Mouse (Mus musculus) midbrain, embryonic 11.5 days (tissue): ENCODE results near the gene Dcps. TPM values are rescaled to one million over a fixed set of nuclear protein-coding genes. Genes with fewer than 3 reads are reported as not detected.

Experiments
- ATAC-seq: fragments of 200-750 bp; cut with Nextera tagmentation; 2 replicates; pipeline ENCODE4 v1.8.0; 2017; ENCODE audit warnings: moderate TSS enrichment, moderate library complexity; ENCODE audit not compliant: low FRiP score
- DNase-seq: peaks from one replicate; pipeline ENCODE4 v3.0.0; 2015; ENCODE audit warnings: low spot score; ENCODE audit errors: missing footprints
- H3K27ac ChIP-seq: fragments of 300-500 bp; sonication (generic); 2 replicates; pipeline ENCODE4 v1.5.1; 2014; ENCODE audit warnings: low read depth, low read length
- H3K27me3 ChIP-seq: fragments of 300-500 bp; sonication (generic); 2 replicates; pipeline ENCODE4 v1.6.1; 2014; ENCODE audit warnings: mild to moderate bottlenecking, low read length, moderate library complexity, mixed read lengths; ENCODE audit not compliant: control insufficient read depth, insufficient read depth
- H3K36me3 ChIP-seq: fragments of 300-500 bp; sonication (generic); 2 replicates; pipeline ENCODE4 v1.6.1; 2014; ENCODE audit warnings: mild to moderate bottlenecking, low read length, moderate library complexity, mixed read lengths; ENCODE audit not compliant: control insufficient read depth, insufficient read depth
- H3K4me1 ChIP-seq: fragments of 300-500 bp; sonication (generic); 2 replicates; pipeline ENCODE4 v1.6.1; 2014; ENCODE audit warnings: low read length; ENCODE audit not compliant: control insufficient read depth, insufficient read depth
- H3K4me2 ChIP-seq: fragments of 300-500 bp; sonication (generic); 2 replicates; pipeline ENCODE4 v1.6.1; 2014; ENCODE audit warnings: mild to moderate bottlenecking, moderate library complexity
- H3K4me3 ChIP-seq: fragments of 300-500 bp; sonication (generic); 2 replicates; pipeline ENCODE4 v1.5.1; 2014; ENCODE audit warnings: low read depth, low read length
- H3K9ac ChIP-seq: fragments of 300-500 bp; sonication (generic); 2 replicates; pipeline ENCODE4 v1.6.1; 2014; ENCODE audit warnings: low read length
- H3K9me3 ChIP-seq: fragments of 300-500 bp; sonication (generic); 2 replicates; pipeline ENCODE4 v1.6.1; 2016; ENCODE audit warnings: low read length; ENCODE audit not compliant: control insufficient read depth
- WGBS: fragments of 180-500 bp; shearing (Covaris S2); extraction: QIAGEN DNeasy Blood & Tissue Kit; methylation state at CpG from one replicate; pipeline ENCODE4 v1.1.7; 2014; 5-methylcytosine and 5-hydroxymethylcytosine counted together
- polyA plus RNA-seq: library from polyadenylated mRNA; unstranded; fragments of >200 nt; fragmentation: Nextera tagmentation; extraction: Ambion mirVana; gene quantifications from 2 replicates; pipeline ENCODE4 v1.2.1, GENCODE M21; 2014

The Dcps gene
- polyA plus RNA-seq, 1 experiment from 2014 or later: 98.0 TPM

- H3K9ac ChIP-seq: no peak overlapping the region
- H3K36me3 ChIP-seq: peaks cover 2% of the 10 kb centered on the region; the same call in 1 of the 2 replicates
- 90% methylated on average over 3 of the region's 3 CpGs for WGBS
- H3K9me3 ChIP-seq: no peaks in the 10 kb centered on the region
- H3K27ac ChIP-seq: no peak overlapping the region
- H3K4me2 ChIP-seq: no peak overlapping the region
- no peak for ATAC-seq
- H3K27me3 ChIP-seq: no peaks in the 10 kb centered on the region
- no peak for DNase-seq
- no peaks in the 10 kb centered on the region for H3K4me1 ChIP-seq
- no peak overlapping the region for H3K4me3 ChIP-seq
Observed at GRCm38 (mm10) chr9:35128564-35128963, 47.3 kb downstream of the Dcps start.

GRCm38 (mm10) chr9:35127561-35127960, 48.3 kb downstream of the Dcps start:
- H3K4me3 ChIP-seq: no peak overlapping the region
- no peaks in the 10 kb centered on the region for H3K27me3 ChIP-seq
- no peaks in the 10 kb centered on the region for H3K4me1 ChIP-seq
- DNase-seq (no peak), ATAC-seq (no peak)
- no peak overlapping the region for H3K4me2 ChIP-seq
- H3K9ac ChIP-seq: no peak overlapping the region
- peaks cover 2% of the 10 kb centered on the region; the same call in 1 of the 2 replicates for H3K36me3 ChIP-seq
- 90% methylated on average over 5 of the region's 5 CpGs for WGBS
- H3K27ac ChIP-seq: no peak overlapping the region
- no peaks in the 10 kb centered on the region for H3K9me3 ChIP-seq

DNA sequence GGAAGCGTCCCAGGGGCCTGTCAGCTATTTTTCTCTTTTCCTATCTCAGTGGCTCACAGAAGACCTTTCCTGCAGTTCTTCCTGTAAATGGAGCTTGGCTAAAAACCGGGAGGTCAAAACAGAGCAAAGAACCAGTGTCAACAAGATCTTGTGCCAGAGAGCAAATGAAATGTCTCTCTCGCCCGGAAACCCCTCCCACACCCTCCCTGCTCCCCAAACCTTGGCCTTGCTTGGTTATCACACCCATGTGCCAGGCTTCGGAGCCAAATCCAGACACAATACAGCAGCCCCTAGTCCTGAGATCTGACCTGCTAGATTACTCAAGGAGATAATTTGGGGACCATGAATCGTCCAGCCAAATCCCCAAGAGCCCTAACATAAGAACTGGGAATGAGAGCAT, 48.7 kb downstream of the Dcps start:
- no peak for ATAC-seq
- Histone ChIP-seq H3K4me3 (no peak overlapping the region), H3K36me3 (peaks cover 2% of the 10 kb centered on the region; the same call in 1 of the 2 replicates), H3K9ac (no peak overlapping the region), H3K9me3 (no peaks in the 10 kb centered on the region), H3K27ac (no peak overlapping the region), H3K4me1 (no peaks in the 10 kb centered on the region), H3K4me2 (no peak overlapping the region), H3K27me3 (no peaks in the 10 kb centered on the region)
- WGBS: 89% methylated on average over 6 of the region's 6 CpGs
- no peak for DNase-seq

- no peak overlapping the region for H3K9ac ChIP-seq
- WGBS: 92% methylated on average over 8 of the region's 8 CpGs
- no peak overlapping the region for H3K27ac ChIP-seq
- ATAC-seq (no peak), DNase-seq (no peak)
- no peaks in the 10 kb centered on the region for H3K27me3 ChIP-seq
- no peak overlapping the region for H3K4me2 ChIP-seq
- H3K4me3 ChIP-seq: no peak overlapping the region
- no peaks in the 10 kb centered on the region for H3K9me3 ChIP-seq
- no peaks in the 10 kb centered on the region for H3K4me1 ChIP-seq
- peaks cover 2% of the 10 kb centered on the region; the same call in 1 of the 2 replicates for H3K36me3 ChIP-seq
Observed at GRCm38 (mm10) chr9:35124678-35124955, 51.2 kb downstream of the Dcps start.

- no peak overlapping the region for H3K27ac ChIP-seq
- H3K36me3 ChIP-seq: peaks cover 2% of the 10 kb centered on the region; the same call in 1 of the 2 replicates
- no peak overlapping the region for H3K4me2 ChIP-seq
- DNase-seq (no peak), ATAC-seq (no peak)
- H3K4me3 ChIP-seq: no peak overlapping the region
- no peak overlapping the region for H3K9ac ChIP-seq
- H3K9me3 ChIP-seq: no peaks in the 10 kb centered on the region
- 85% methylated on average over 11 of the region's 11 CpGs for WGBS
- H3K27me3 ChIP-seq: no peaks in the 10 kb centered on the region
- H3K4me1 ChIP-seq: no peaks in the 10 kb centered on the region
Observed at GRCm38 (mm10) chr9:35123804-35124677, 51.8 kb downstream of the Dcps start.

DNA sequence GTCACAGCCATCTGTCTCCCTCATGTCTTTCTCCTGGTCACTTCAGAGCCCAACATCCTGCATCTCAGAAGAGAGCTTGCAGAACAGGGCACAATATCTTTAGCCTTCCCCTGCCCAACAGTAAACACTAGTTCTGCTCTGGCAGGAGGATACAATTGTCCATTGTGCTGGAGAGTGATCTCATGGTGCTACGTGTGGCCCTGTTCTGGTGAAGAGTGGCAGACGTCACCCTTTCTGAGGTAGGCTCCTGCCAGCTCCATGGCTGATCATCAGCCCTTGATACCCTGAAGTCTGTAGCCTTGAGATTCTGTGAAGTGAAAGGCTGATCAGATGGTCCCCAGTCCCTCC, 52.4 kb downstream of the Dcps start:
- DNase-seq (no peak), ATAC-seq (no peak)
- H3K9me3 ChIP-seq: no peaks in the 10 kb centered on the region
- peaks cover 2% of the 10 kb centered on the region; the same call in 1 of the 2 replicates for H3K36me3 ChIP-seq
- H3K9ac ChIP-seq: no peak overlapping the region
- H3K27me3 ChIP-seq: no peaks in the 10 kb centered on the region
- 87% methylated on average over 2 of the region's 2 CpGs for WGBS
- no peaks in the 10 kb centered on the region for H3K4me1 ChIP-seq
- no peak overlapping the region for H3K4me3 ChIP-seq
- no peak overlapping the region for H3K27ac ChIP-seq
- H3K4me2 ChIP-seq: no peak overlapping the region

DNA sequence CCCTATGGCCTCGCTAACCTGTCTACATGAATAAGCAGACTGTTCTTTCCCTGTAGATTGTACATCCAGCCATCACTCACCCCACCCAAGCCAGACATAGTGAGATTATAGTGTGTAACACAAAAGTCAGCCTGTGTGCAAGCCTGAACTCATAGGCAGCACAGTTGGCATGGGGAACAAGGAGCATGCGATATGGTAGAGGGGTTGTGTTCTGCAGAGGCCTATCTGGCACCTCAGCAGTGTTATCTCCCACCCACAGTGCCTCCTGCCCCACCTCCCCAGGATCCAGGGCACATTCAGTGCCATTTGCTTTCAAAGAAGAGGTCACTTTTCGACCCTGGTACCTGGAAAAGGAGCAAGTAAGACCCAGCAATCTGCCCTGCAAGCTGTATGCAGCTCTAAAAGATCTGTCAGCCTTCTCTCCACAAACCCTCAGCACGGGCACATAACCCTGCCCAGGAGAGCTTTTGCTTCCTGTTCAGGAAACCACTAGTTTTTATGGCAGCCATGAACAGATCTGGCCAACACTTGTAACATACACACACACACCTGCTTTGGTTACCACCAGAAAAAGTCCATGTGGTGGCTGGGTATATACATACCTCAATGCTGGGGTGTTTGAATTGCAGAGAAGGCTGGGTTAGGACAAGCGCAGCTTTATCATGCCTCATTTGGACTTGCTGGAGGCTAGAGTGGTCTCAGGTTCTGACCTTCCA, 53.2 kb downstream of the Dcps start:
- 87% methylated on average over 5 of the region's 5 CpGs for WGBS
- H3K4me1 ChIP-seq: no peaks in the 10 kb centered on the region; the same call in 1 of the 2 replicates
- no peak overlapping the region for H3K27ac ChIP-seq
- no peak for ATAC-seq
- no peaks in the 10 kb centered on the region for H3K27me3 ChIP-seq
- H3K36me3 ChIP-seq: peaks cover 2% of the 10 kb centered on the region; the same call in 1 of the 2 replicates
- H3K4me3 ChIP-seq: no peak overlapping the region
- H3K9me3 ChIP-seq: no peaks in the 10 kb centered on the region
- no peak overlapping the region for H3K9ac ChIP-seq
- no peak for DNase-seq
- H3K4me2 ChIP-seq: no peak overlapping the region

DNA sequence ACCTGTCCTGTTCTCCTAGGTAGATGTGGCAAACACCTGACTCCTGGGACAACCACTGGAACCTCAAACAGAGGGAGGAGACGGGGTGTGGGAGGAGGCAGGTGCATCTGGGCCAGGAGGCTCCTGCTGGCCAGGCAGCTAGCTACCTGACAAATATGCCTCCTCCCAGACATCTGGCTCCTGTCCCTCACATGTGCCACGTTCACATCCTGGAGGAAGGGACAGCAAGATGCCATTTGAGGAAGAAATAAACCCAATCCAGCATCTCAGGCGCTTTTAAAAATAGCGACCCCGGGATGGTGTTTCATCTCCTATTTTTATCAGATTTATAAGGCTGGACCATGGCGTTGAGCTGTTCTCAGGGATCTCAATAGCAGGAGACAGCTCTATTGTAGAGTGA, 56.7 kb downstream of the Dcps start, which contains the start of gene St3gal4:
St3gal4 (minus strand) TSS at position 101 of the 400 bp plus-strand sequence.
- Histone ChIP-seq H3K4me3 (no peak within 1 kb of the TSS), H3K27me3 (no peaks in the 10 kb centered on the region), H3K9ac (no peak within 1 kb of the TSS), H3K36me3 (no peaks in the 10 kb centered on the region), H3K4me1 (peaks cover 5% of the 10 kb centered on the region; the same call in 1 of the 2 replicates), H3K9me3 (no peaks in the 10 kb centered on the region), H3K27ac (no peak within 1 kb of the TSS), H3K4me2 (no peak within 1 kb of the TSS)
- ATAC-seq (no peak), DNase-seq (no peak)
- WGBS: 76% methylated on average over 6 of the region's 6 CpGs

- Histone ChIP-seq H3K4me2 (no peak overlapping the region), H3K27ac (no peak overlapping the region), H3K9ac (no peak overlapping the region), H3K36me3 (no peaks in the 10 kb centered on the region), H3K27me3 (no peaks in the 10 kb centered on the region), H3K4me1 (peaks cover 5% of the 10 kb centered on the region; the same call in 1 of the 2 replicates), H3K4me3 (no peak overlapping the region), H3K9me3 (no peaks in the 10 kb centered on the region)
- 92% methylated on average over 2 of the region's 2 CpGs for WGBS
- no peak for DNase-seq
- ATAC-seq: no peak
Observed at GRCm38 (mm10) chr9:35118563-35118962, 57.3 kb downstream of the Dcps start.
